Mouse (Mus musculus) midbrain, embryonic 16.5 days (tissue): ENCODE measurements around the gene Bclaf1. TPM values are rescaled to one million over a fixed set of nuclear protein-coding genes. Genes with fewer than 3 reads are reported as not detected.

Experiments used
- ATAC-seq: fragments of 200-750 bp; cut with Nextera tagmentation; 2 replicates; pipeline ENCODE4 v1.8.0; 2017; ENCODE audit warnings: moderate TSS enrichment
- H3K27ac ChIP-seq: fragments of 300-500 bp; sonication (generic); 2 replicates; pipeline ENCODE4 v1.5.1; 2014; ENCODE audit warnings: mild to moderate bottlenecking, low read length, mixed read lengths
- H3K27me3 ChIP-seq: fragments of 300-500 bp; sonication (generic); 2 replicates; pipeline ENCODE4 v1.6.1; 2014; ENCODE audit warnings: low read depth, low read length, mixed read lengths; ENCODE audit not compliant: control insufficient read depth, insufficient read depth
- H3K36me3 ChIP-seq: fragments of 300-500 bp; sonication (generic); 2 replicates; pipeline ENCODE4 v1.6.1; 2014; ENCODE audit warnings: mild to moderate bottlenecking, low read length, moderate library complexity, mixed read lengths; ENCODE audit not compliant: control insufficient read depth, insufficient read depth
- H3K4me1 ChIP-seq: fragments of 300-500 bp; sonication (generic); 2 replicates; pipeline ENCODE4 v1.6.1; 2014; ENCODE audit warnings: mild to moderate bottlenecking, low read length, mixed read lengths; ENCODE audit not compliant: control insufficient read depth, insufficient read depth
- H3K4me2 ChIP-seq: fragments of 300-500 bp; sonication (generic); 2 replicates; pipeline ENCODE4 v1.6.1; 2014; ENCODE audit warnings: mild to moderate bottlenecking, low read length, mixed read lengths
- H3K4me3 ChIP-seq: fragments of 300-500 bp; sonication (generic); 2 replicates; pipeline ENCODE4 v1.5.1; 2014; ENCODE audit warnings: low read depth, mild to moderate bottlenecking, low read length, moderate library complexity, mixed read lengths
- H3K9ac ChIP-seq: fragments of 300-500 bp; sonication (generic); 2 replicates; pipeline ENCODE4 v1.6.1; 2014; ENCODE audit warnings: low read depth, low read length, mixed read lengths
- H3K9me3 ChIP-seq: fragments of 300-500 bp; sonication (generic); replicated peaks from 2 replicates; pipeline ENCODE4 v1.6.1; 2014; ENCODE audit warnings: mild to moderate bottlenecking, low read length, mixed read lengths; ENCODE audit not compliant: control insufficient read depth, poor library complexity, severe bottlenecking
- WGBS: fragments of 180-500 bp; shearing (Covaris S2); extraction: QIAGEN DNeasy Blood & Tissue Kit; methylation state at CpG from one replicate; pipeline ENCODE4 v1.1.7; 2014; 5-methylcytosine and 5-hydroxymethylcytosine counted together
- microRNA-seq: library from miRNA; unstranded; fragments of <30 nt; microRNA quantifications from one replicate; pipeline ENCODE4, GENCODE M21; 2017
- polyA plus RNA-seq: library from polyadenylated mRNA; unstranded; fragments of >200 nt; fragmentation: Nextera tagmentation; extraction: Ambion mirVana; gene quantifications from 2 replicates; pipeline ENCODE4 v1.2.1, GENCODE M21; 2015

Gene Bclaf1
- polyA plus RNA-seq, 1 experiment from 2014 or later, result 106 TPM

GRCm38 (mm10) chr10:20381352-20381751, 69.1 kb downstream of the Bclaf1 start:
- Histone ChIP-seq H3K27me3 (no peaks in the 10 kb centered on the region), H3K4me3 (no peak overlapping the region), H3K4me2 (no peak overlapping the region), H3K27ac (no peak overlapping the region), H3K9ac (no peak overlapping the region), H3K4me1 (peaks cover 9% of the 10 kb centered on the region), H3K9me3 (no peaks in the 10 kb centered on the region), H3K36me3 (no peaks in the 10 kb centered on the region)
- WGBS, result 82% methylated on average over 3 of the region's 3 CpGs
- ATAC-seq, result no peak

- no peaks in the 10 kb centered on the region for H3K36me3 ChIP-seq
- peaks cover 9% of the 10 kb centered on the region for H3K4me1 ChIP-seq
- H3K4me2 ChIP-seq, result no peak overlapping the region
- H3K4me3 ChIP-seq, result no peak overlapping the region
- WGBS, result 68% methylated on average over 6 of the region's 6 CpGs
- H3K27ac ChIP-seq, result 0 out of 2 replicates have a peak overlapping the region, but pooled peaks have one; percentile 14
- H3K9ac ChIP-seq, result no peak overlapping the region
- no peaks in the 10 kb centered on the region for H3K27me3 ChIP-seq
- no peaks in the 10 kb centered on the region for H3K9me3 ChIP-seq
- ATAC-seq, result peak; percentile 94
Measured at GRCm38 (mm10) chr10:20382807-20383419, 70.6 kb downstream of the Bclaf1 start.

- Histone ChIP-seq H3K4me3 (no peak overlapping the region), H3K27me3 (no peaks in the 10 kb centered on the region), H3K9me3 (no peaks in the 10 kb centered on the region), H3K27ac (no peak overlapping the region), H3K4me1 (no peaks in the 10 kb centered on the region), H3K4me2 (no peak overlapping the region), H3K9ac (no peak overlapping the region), H3K36me3 (no peaks in the 10 kb centered on the region)
- WGBS, result 68% methylated on average over 3 of the region's 3 CpGs
- ATAC-seq, result no peak
Measured at GRCm38 (mm10) chr10:20390568-20390967, 78.3 kb downstream of the Bclaf1 start.

Small RNA genes within 50 kb of the gene (microRNA-seq; reads per million reads assigned to microRNA genes)
- not detected for gene Mir6413

Other genes with a start within 250 kb of the Bclaf1 start
- gene Map7, start 164.0 kb upstream of the Bclaf1 start, polyA plus RNA-seq, result 8.5 and 10.3 TPM in 2 replicates
- gene Mtfr2, start 35.3 kb downstream of the Bclaf1 start, polyA plus RNA-seq, result 0.18 and 0.67 TPM in 2 replicates